Mouse (Mus musculus) olfactory bulb, adult 2 months (tissue): ENCODE data around the gene Ccdc12.

Source experiments
- CTCF ChIP-seq: fragments of 200-500 bp; IDR thresholded peaks from 2 replicates; pipeline ENCODE4 v1.5.1; 2012; ENCODE audit warnings: low read depth, mild to moderate bottlenecking, low read length, moderate library complexity; ENCODE audit not compliant: insufficient read depth
- POLR2A ChIP-seq: fragments of 200-500 bp; IDR thresholded peaks from 2 replicates; pipeline ENCODE4 v1.6.1; 2012; ENCODE audit warnings: mild to moderate bottlenecking, low read depth, low read length, moderate library complexity; ENCODE audit not compliant: insufficient read depth

- no peak for TF ChIP-seq CTCF
- TF ChIP-seq POLR2A = no peak
Measured at GRCm38 (mm10) chr9:110655651-110656007, 674 bp upstream of the Ccdc12 start.
